Mouse (Mus musculus) left cerebral cortex, postnatal 10 days (tissue): Measurements from ENCODE around the gene Mybbp1a. TPM values are rescaled to one million over a fixed set of nuclear protein-coding genes. Genes with fewer than 3 reads are reported as not detected.

Source experiments
- DNase-seq, 2 experiments: peaks; one replicate each; pipeline ENCODE4 v3.0.0; 2021 to 2022; ENCODE audit warnings: low spot score in 2 of 2, mixed read lengths in 1 of 2; ENCODE audit errors: extremely low spot score in 1 of 2
- intact Hi-C: fragments of 180-260 bp; cut with DNase I; formaldehyde crosslinking; loops from one replicate; pipeline ENCODE4 v1.15.1; 2025
- total RNA-seq, 2 experiments: library from RNA; stranded (reverse); gene quantifications; 2 replicates each; pipeline ENCODE4 v1.2.3; 2021

Mybbp1a gene
- total RNA-seq, 2 experiments from 2014 or later: 52.8 to 55.9 TPM

- intact Hi-C loops: no loop called here
Observed at GRCm38 (mm10) chr11:72466694-72467507, 25.7 kb downstream of the Mybbp1a start.

GRCm38 (mm10) chr11:72468525-72468924, 27.4 kb downstream of the Mybbp1a start:
- DNase-seq: no peak
- intact Hi-C loops: no loop called here

More at GRCm38 (mm10) chr11:72466694-72467507, 25.7 kb downstream of the Mybbp1a start:
- DNase-seq: peak in 1 of 2 experiments; percentile 64

- intact Hi-C loops: no loop called here
- DNase-seq: peak; percentile 55 to 91
Observed at GRCm38 (mm10) chr11:72469217-72469616, 28.1 kb downstream of the Mybbp1a start.

GRCm38 (mm10) chr11:72470004-72470403, 28.8 kb downstream of the Mybbp1a start:
- intact Hi-C loops: no loop called here
- DNase-seq: no peak

GRCm38 (mm10) chr11:72471381-72471780, 30.2 kb downstream of the Mybbp1a start:
- intact Hi-C loops: no loop called here
- DNase-seq: no peak

GRCm38 (mm10) chr11:72473540-72473939, 32.4 kb downstream of the Mybbp1a start:
- DNase-seq: no peak

GRCm38 (mm10) chr11:72474926-72475325, 33.8 kb downstream of the Mybbp1a start:
- intact Hi-C loops: no loop called here
- no peak for DNase-seq

More at GRCm38 (mm10) chr11:72473540-72473939, 32.4 kb downstream of the Mybbp1a start:
- intact Hi-C loops: no loop called here

GRCm38 (mm10) chr11:72475408-72475807, 34.3 kb downstream of the Mybbp1a start:
- intact Hi-C loops: no loop called here
- no peak for DNase-seq

- intact Hi-C loops: no loop called here
- DNase-seq: no peak
Observed at GRCm38 (mm10) chr11:72476074-72476625, 35.0 kb downstream of the Mybbp1a start.

- DNase-seq: no peak
- intact Hi-C loops: no loop called here
Observed at GRCm38 (mm10) chr11:72477182-72477581, 36.0 kb downstream of the Mybbp1a start.

- intact Hi-C loops: no loop called here
Observed at GRCm38 (mm10) chr11:72477653-72478052, 36.5 kb downstream of the Mybbp1a start.

GRCm38 (mm10) chr11:72478228-72478627, 37.1 kb downstream of the Mybbp1a start:
- no peak for DNase-seq
- intact Hi-C loops: no loop called here

More at GRCm38 (mm10) chr11:72477653-72478052, 36.5 kb downstream of the Mybbp1a start:
- DNase-seq: no peak

GRCm38 (mm10) chr11:72479499-72479898, 38.3 kb downstream of the Mybbp1a start:
- intact Hi-C loops: no loop called here
- DNase-seq: no peak

- intact Hi-C loops: no loop called here
- no peak for DNase-seq
Observed at GRCm38 (mm10) chr11:72481313-72481712, 40.2 kb downstream of the Mybbp1a start.

GRCm38 (mm10) chr11:72481952-72482351, 40.8 kb downstream of the Mybbp1a start:
- DNase-seq: no peak
- intact Hi-C loops: no loop called here

GRCm38 (mm10) chr11:72484549-72484948, 43.4 kb downstream of the Mybbp1a start:
- DNase-seq: no peak
- intact Hi-C loops: no loop called here

GRCm38 (mm10) chr11:72485157-72485556, 44.0 kb downstream of the Mybbp1a start:
- intact Hi-C loops: no loop called here
- DNase-seq: peak in 1 of 2 experiments; percentile 68

- intact Hi-C loops: no loop called here
- no peak for DNase-seq
Observed at GRCm38 (mm10) chr11:72485960-72486359, 44.8 kb downstream of the Mybbp1a start.

GRCm38 (mm10) chr11:72487171-72487570, 46.0 kb downstream of the Mybbp1a start:
- intact Hi-C loops: no loop called here
- no peak for DNase-seq

- intact Hi-C loops: no loop called here
- DNase-seq: no peak
Observed at GRCm38 (mm10) chr11:72487739-72488138, 46.6 kb downstream of the Mybbp1a start.
